Mouse (Mus musculus): Measurements from ENCODE around the gene Stat5b. TPM values are rescaled to one million over a fixed set of nuclear protein-coding genes. Genes with fewer than 3 reads are reported as not detected.

Stat5b gene
- polyA plus RNA-seq, 1 experiment from 2014 or later = 11.4 TPM

- peak overlapping the region; percentile 72 for H3K4me3 ChIP-seq
- no peak for ATAC-seq (replicated peaks)
- peak overlapping the region; percentile 83 for H3K4me2 ChIP-seq (replicated peaks)
- H3K27ac ChIP-seq (replicated peaks) = no peak overlapping the region
- 80% methylated on average over 4 of the region's 4 CpGs for WGBS
- H3K9ac ChIP-seq (replicated peaks) = peak overlapping the region; percentile 88
- no peaks in the 10 kb centered on the region for H3K27me3 ChIP-seq
- H3K9me3 ChIP-seq = no peaks in the 10 kb centered on the region
- peaks cover 22% of the 10 kb centered on the region for H3K4me1 ChIP-seq
- H3K36me3 ChIP-seq = peaks cover 3% of the 10 kb centered on the region
Measured at GRCm38 (mm10) chr11:100736746-100737080, 113.8 kb downstream of the Stat5b start.

GRCm38 (mm10) chr11:100735954-100736745 lies 114.4 kb downstream of the Stat5b start:
- Histone ChIP-seq H3K27me3 (no peaks in the 10 kb centered on the region), H3K9me3 (no peaks in the 10 kb centered on the region), H3K4me3 (peak overlapping the region; percentile 72), H3K27ac (replicated peaks) (no peak overlapping the region), H3K4me1 (peaks cover 22% of the 10 kb centered on the region), H3K9ac (replicated peaks) (0 out of 2 replicates have a peak overlapping the region, but pooled peaks have one; percentile 88), H3K36me3 (peaks cover 3% of the 10 kb centered on the region), H3K4me2 (replicated peaks) (peak overlapping the region; percentile 83; the same call in 1 of the 2 replicates)
- no peak for ATAC-seq (replicated peaks)
- WGBS = 83% methylated on average over 14 of the region's 14 CpGs

GRCm38 (mm10) chr11:100735134-100735865 lies 115.2 kb downstream of the Stat5b start:
- Histone ChIP-seq H3K27ac (replicated peaks) (no peak overlapping the region), H3K4me1 (peaks cover 22% of the 10 kb centered on the region), H3K4me2 (replicated peaks) (no peak overlapping the region), H3K4me3 (no peak overlapping the region), H3K9me3 (no peaks in the 10 kb centered on the region), H3K27me3 (no peaks in the 10 kb centered on the region), H3K9ac (replicated peaks) (no peak overlapping the region), H3K36me3 (peaks cover 3% of the 10 kb centered on the region)
- no peak for ATAC-seq (replicated peaks)
- WGBS = 93% methylated on average over 9 of the region's 9 CpGs

Other genes starting within 250 kb of the Stat5b start
- 90.5 and 91.3 TPM in 2 replicates for gene Nkiras2, start 231.5 kb downstream of the Stat5b start, polyA plus RNA-seq (2015; fragmentation: Nextera tagmentation; extraction: Ambion mirVana)
- gene Dnajc7, start 230.6 kb downstream of the Stat5b start, polyA plus RNA-seq (2015; fragmentation: Nextera tagmentation; extraction: Ambion mirVana) = 294 and 295 TPM in 2 replicates
- 0.23 and 0.31 TPM in 2 replicates for gene Zfp385c, start 158.3 kb downstream of the Stat5b start, polyA plus RNA-seq (2015; fragmentation: Nextera tagmentation; extraction: Ambion mirVana)
- gene Dhx58, start 146.5 kb downstream of the Stat5b start, polyA plus RNA-seq (2015; fragmentation: Nextera tagmentation; extraction: Ambion mirVana) = 1.4 and 2.4 TPM in 2 replicates
- 53.1 and 54.4 TPM in 2 replicates for gene Kat2a, start 138.3 kb downstream of the Stat5b start, polyA plus RNA-seq (2015; fragmentation: Nextera tagmentation; extraction: Ambion mirVana)
- gene Hspb9, start 136.9 kb downstream of the Stat5b start, polyA plus RNA-seq (2015; fragmentation: Nextera tagmentation; extraction: Ambion mirVana) = 0.24 and 0.41 TPM in 2 replicates
- 30.3 and 31.6 TPM in 2 replicates for gene Rab5c, start 112.5 kb downstream of the Stat5b start, polyA plus RNA-seq (2015; fragmentation: Nextera tagmentation; extraction: Ambion mirVana)
- gene Kcnh4, start 90.8 kb downstream of the Stat5b start, polyA plus RNA-seq (2015; fragmentation: Nextera tagmentation; extraction: Ambion mirVana) = 4.6 TPM in 2 replicates
- 1.0 and 1.1 TPM in 2 replicates for gene Hcrt, start 87.8 kb downstream of the Stat5b start, polyA plus RNA-seq (2015; fragmentation: Nextera tagmentation; extraction: Ambion mirVana)
- 2.8 and 3.0 TPM in 2 replicates for gene Ghdc, start 79.8 kb downstream of the Stat5b start, polyA plus RNA-seq (2015; fragmentation: Nextera tagmentation; extraction: Ambion mirVana)
- gene Stat5a, start 8.6 kb upstream of the Stat5b start, polyA plus RNA-seq (2015; fragmentation: Nextera tagmentation; extraction: Ambion mirVana) = 0.71 and 1.0 TPM in 2 replicates
- 31.1 and 32.3 TPM in 2 replicates for gene Stat3, start 88.8 kb upstream of the Stat5b start, polyA plus RNA-seq (2015; fragmentation: Nextera tagmentation; extraction: Ambion mirVana)
- gene Cavin1, start 120.2 kb upstream of the Stat5b start, polyA plus RNA-seq (2015; fragmentation: Nextera tagmentation; extraction: Ambion mirVana) = 29.4 and 30.1 TPM in 2 replicates
- gene Atp6v0a1, start 158.7 kb upstream of the Stat5b start, polyA plus RNA-seq (2015; fragmentation: Nextera tagmentation; extraction: Ambion mirVana) = 84.3 and 84.6 TPM in 2 replicates
- 7.9 and 8.1 TPM in 2 replicates for gene Naglu, start 219.3 kb upstream of the Stat5b start, polyA plus RNA-seq (2015; fragmentation: Nextera tagmentation; extraction: Ambion mirVana)
- 0.17 and 0.27 TPM in 2 replicates for gene Hsd17b1, start 227.7 kb upstream of the Stat5b start, polyA plus RNA-seq (2015; fragmentation: Nextera tagmentation; extraction: Ambion mirVana)
- gene Coasy, start 231.8 kb upstream of the Stat5b start, polyA plus RNA-seq (2015; fragmentation: Nextera tagmentation; extraction: Ambion mirVana) = 47.8 and 52.7 TPM in 2 replicates
- gene Mlx, start 236.6 kb upstream of the Stat5b start, polyA plus RNA-seq (2015; fragmentation: Nextera tagmentation; extraction: Ambion mirVana) = 92.9 and 96.5 TPM in 2 replicates
- 40.5 and 45.0 TPM in 2 replicates for gene Psmc3ip, start 244.7 kb upstream of the Stat5b start, polyA plus RNA-seq (2015; fragmentation: Nextera tagmentation; extraction: Ambion mirVana)

Measured in forebrain, embryonic 15.5 days (tissue).